Mouse (Mus musculus): ENCODE results near the gene Slc43a2.

The Slc43a2 gene

DNA sequence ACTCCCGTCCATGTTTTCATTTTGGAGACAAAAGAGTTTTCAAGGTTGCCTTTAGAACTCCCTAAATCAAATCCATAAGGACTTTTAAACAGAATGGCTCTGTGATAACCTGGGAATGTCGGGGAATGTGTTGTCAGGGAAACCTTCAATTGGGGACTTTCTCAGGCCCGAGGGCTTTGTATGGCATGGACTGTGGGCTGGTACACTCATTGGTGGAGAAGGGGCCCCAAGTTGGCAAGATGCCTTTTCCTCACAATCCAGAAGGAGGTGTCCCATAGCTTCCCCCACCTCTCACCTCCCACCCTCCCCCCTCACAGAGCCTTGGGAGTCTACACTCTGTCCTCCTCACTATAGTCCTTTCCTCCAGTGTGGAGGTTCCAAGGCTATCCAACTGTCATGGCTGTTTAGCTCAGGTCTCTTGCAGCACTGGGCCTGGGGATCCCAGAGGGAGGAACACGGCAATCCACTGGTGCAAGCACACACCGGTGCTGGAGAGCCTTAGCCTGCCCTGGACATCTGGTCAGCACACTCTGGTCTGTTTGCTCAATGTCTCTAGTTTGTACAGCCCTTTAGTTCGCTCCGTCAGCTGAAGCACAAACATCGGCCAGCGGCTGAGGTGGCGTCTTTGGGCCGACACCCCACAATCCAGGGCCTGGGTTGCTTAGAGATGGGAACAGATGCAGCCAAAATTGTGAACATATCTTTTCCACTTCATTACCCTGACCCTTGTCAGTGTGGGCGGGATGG, 18.9 kb downstream of the Slc43a2 start:
- CTCF ChIA-PET, result interaction anchor here (0.6 kb wide), 1 partner anchor 391 kb away, joined by 4 read pairs; no protein-coding TSS in a partner anchor

DNA sequence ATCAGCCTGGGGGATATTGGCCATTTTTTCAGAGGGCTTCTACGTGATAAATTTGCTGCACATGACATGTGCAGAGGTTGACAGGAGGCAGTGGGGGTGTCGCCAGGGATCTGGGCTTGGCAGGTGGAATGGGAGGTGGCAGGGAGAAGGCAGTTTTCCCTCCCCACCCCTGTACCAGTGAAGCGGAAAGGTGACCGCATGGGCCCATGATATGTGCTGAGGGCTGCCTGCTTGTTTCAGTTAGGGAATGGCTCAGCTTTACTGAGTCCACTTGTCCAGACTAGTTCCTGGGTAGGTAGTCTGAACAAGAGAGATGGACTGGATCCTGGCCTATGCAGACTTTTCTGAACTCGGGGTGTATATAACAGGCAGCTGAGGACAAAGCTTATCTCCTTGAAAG, 19.8 kb downstream of the Slc43a2 start:
- CTCF ChIA-PET, result no interaction called here

DNA sequence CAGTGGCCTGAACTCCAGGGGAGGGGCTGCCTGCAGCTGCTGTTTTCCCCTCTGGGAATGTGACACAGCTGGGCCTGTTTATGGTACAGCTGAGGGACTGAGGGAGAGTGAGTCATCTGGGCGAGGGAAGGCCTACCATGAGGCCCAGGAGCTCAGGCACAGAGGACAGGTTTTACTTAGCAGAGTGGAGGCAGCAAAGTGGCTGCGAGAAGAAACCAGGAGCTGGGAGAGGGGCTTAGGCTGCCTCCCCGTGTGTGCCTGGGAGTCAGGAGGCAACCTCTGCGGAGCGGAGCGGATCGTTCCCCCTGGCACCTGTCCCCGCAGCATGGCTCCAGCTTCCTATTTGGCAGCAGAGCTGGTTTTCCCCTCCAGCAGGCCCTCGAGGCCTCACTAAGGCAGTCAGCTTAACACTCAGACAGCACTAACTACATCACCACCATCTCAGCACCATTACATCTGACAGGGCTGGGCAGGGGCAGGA, 20.5 kb downstream of the Slc43a2 start:
- CTCF ChIA-PET, result no interaction called here

DNA sequence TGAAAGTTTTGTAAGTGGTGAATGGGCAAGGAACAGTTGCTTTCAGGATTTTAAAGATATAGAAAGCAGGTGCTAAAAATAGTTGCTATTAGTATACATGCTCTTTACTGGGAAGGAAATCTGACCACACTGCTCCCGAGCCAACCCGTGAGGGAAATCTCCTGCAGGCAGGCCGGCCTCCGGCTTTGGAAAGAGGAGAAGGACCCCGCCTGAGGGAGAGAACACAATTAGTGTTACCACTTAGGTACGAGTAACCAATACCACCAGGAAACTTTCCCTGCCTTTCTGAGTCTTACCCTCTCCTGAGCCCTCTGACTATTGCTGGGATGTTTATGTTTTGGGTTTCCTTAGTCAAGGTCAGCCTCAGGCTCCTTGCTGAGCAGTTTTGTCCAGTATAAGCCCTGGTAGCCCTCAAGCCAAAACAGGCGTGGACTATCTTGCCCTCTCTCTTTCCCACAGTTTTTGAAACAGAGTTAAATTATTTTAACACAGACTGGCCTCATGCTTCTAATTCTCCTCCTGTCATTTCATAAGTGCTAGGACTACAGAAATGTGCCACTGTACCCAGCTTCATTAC, 21.5 kb downstream of the Slc43a2 start:
- CTCF ChIA-PET, result no interaction called here

DNA sequence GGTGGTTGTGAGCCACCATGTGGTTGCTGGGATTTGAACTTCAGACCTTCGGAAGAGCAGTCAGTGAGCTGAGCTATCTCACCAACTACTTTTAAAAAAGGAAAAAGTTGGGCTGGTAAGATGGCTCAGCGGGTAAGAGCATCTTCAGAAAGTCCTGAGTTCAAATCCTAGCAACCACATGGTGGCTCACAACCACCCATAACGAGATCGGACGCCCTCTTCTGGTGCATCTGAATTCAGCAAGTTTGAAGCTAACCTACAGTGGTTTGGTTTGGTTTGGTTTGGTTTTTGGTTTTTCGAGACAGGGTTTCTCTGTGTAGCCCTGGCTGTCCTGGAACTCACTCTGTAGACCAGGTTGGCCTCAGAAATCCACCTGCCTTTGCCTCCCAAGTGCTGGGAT, 24.5 kb downstream of the Slc43a2 start:
- CTCF ChIA-PET, result interaction anchor here (0.5 kb wide), 1 partner anchor 67 kb away, joined by 4 read pairs; no protein-coding TSS in a partner anchor

DNA sequence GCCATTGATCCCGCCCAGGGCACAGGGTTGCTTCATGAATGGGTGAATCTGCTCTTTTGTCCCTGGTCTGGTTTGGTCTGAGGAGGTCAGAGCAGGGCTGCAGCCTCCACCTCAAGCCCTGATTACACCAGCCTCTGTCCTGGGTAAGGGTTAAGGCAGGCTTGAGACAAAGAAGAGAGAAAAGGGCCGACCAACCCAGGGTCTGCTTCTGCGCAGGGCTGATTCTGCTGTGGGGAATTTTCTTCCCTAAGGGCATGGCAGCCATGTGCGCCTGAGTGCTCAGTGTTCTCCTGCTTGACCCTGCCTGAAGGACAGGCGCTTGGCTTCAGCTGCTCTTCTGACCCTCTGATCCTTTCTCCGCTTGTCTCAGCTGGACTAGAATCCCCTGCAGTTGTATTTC, 25.6 kb downstream of the Slc43a2 start:
- CTCF ChIA-PET, result no interaction called here

DNA sequence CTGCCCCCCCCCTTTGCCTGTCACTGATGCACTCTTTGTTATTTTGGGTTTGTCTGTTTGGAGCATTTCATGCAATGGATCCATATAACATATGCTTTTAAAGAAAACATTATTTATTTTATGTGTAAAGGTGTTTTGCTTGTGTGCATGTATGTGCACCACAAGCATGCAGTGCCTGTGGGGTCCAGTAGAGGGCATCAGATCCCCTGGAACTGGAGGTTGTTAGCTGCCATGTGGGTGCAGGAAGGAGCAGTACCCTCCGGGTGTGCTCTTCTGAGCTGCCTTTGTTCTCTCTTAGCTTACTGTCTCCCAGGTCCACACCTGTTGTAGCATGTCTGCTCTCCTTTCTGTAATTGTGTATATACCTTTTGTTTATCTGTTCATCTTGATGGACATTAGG, 26.6 kb downstream of the Slc43a2 start:
- CTCF ChIA-PET, result interaction anchor here (0.6 kb wide), 1 partner anchor 19 kb away, joined by 3 read pairs; no protein-coding TSS in a partner anchor

DNA sequence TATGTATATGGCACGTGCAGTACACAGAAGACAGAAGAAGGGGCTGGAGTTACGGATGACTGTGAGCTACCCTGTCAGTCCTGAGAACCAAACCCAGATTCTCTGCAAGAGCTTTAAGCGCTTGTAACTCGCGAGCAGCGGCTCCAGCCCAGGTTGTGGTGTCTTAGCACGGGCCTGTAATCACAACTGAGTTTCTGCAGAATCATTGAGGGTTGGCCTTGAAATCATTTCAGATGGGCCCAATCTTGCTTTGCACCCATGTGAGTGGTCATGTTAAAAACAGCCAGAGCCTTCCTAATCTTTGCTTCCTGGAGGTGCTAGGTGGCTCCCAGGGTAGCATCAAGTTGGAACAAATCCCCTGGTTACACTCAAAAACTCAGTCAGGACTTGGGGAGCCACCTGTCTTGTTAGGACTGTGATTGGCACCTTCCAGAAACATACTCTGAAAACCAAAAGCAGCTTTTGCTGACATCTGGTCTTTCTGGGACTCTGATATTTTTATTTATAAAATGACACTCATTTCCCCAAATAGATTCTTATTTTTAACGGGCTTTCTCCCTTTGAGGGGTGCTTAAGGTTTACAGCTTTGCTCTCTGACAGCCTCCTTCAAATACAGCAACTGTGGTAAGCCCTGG, 28.5 kb downstream of the Slc43a2 start:
- CTCF ChIA-PET, result interaction anchor here (1.0 to 1.4 kb wide), 2 partner anchors 12 to 25 kb away, joined by 4 to 16 read pairs; no protein-coding TSS in a partner anchor

DNA sequence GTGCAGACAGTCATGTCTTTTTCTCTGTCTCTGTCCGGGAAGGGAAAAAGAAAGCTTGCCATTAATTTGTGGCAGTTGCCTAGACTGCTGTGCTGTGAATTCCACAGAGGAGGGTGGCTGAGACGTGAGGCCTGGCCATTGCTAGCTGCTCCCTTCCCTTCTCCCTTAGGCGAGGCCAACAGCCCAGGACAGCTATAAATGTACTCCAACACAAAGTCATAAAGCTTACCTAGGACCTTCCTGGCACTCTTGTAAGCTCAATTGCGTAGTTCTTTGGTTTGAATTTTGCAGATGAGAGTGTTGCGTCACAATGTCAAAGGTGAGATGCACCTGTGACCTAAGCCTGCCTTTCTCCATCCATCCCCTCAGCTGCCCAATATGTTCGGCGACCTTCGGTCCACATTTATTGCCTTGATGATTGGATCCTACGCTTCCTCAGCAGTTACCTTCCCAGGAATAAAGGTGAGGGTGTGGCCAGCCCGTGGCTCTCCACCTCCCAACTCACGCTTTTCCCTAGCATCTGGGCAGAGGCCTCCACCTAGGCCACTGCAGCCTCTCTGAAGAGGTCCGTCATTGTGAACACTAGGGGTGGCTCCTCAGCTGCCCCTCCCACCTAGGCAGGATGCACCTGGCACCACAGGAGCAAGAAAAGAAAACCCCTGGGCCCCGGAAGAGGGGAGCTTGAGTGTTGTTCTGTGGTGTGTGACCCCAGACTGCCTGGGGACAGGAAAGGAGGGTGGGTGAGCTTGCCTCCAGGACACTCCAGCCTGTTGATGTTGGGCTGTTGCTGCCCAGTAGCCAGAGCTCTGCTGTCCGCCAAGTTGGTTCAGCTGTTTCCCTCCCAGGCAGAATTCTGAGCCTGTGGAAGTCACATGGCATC, 29.3 kb downstream of the Slc43a2 start:
- CTCF ChIA-PET, result interaction anchor here (1.0 kb wide), 1 partner anchor 11 kb away, joined by 16 read pairs; no protein-coding TSS in a partner anchor

DNA sequence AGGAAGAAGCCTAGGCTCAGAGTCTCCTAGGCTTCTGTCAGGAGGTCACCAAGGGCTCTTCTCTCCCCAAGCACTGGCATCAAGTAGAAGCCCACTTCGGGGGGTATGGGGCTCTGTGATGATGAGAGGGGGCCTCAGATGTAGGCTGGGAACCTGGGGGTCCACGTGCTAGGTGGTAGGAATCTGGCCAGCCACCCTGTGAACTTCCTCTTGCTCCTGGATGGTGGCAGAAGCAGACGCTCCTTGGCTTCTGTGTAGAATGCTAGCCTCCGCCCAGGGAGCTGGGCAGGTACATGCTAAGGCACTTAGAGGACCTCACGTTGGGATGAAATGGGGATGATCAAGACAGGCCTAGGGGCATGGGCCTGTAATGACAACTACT, 29.9 kb downstream of the Slc43a2 start:
- CTCF ChIA-PET, result interaction anchor here (0.7 to 1.0 kb wide), 2 partner anchors 11 to 220 kb away, joined by 3 to 16 read pairs; no protein-coding TSS in a partner anchor

DNA sequence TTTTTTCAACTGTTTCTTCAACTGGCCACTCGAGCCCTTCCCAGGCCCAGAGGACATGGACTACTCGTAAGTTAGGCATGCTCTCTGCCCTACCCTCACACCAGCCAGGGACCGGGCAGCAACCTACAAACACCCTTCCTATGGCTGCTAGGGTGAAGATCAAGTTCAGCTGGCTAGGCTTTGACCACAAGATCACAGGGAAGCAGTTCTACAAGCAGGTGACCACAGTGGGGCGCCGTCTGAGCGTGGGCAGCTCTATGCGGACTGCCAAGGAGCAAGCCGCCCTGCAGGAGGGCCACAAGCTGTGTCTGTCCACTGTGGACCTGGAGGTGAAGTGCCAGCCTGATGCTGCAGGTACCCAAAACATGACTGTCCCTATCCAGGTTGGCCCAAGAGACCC, 31.3 kb downstream of the Slc43a2 start:
- CTCF ChIA-PET, result interaction anchor here (0.8 kb wide), 1 partner anchor 92 kb away, joined by 3 read pairs; no protein-coding TSS in a partner anchor

DNA sequence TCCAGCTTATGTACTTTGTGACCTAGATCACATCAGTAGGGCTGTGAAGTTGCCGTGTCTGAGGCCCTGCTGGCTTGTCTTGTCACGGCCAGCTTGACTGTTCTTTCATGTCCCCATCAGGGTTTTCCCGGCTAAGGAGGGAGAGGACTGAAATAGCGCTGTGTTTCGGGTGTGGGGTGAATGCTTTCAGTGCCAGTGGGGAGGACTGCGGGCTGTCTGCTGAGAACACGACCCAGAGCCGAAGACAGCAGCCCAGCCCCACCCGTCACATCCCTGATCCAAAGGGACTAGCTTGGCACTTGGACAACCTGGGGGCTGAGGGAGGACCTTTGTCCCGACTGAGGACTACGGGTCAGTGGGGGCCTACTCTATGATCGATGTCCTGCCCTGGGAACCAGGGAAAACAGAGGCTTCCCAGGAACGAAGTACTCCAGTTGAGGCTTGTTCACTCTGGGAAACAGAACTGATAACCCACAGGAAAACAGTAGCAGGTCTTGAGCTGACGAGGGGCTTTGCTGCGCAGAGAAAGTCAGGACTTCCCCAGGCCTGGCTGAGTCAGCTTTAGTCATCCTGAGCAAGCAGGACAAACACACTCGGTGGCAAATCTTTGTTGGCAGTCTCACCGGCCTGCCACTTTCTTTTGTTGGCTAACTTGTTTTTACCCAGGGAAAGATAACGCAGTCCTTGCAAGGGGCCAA, 32.5 kb downstream of the Slc43a2 start:
- CTCF ChIA-PET, result interaction anchor here (1.6 kb wide), 1 partner anchor 11 kb away, joined by 4 read pairs; no protein-coding TSS in a partner anchor

DNA sequence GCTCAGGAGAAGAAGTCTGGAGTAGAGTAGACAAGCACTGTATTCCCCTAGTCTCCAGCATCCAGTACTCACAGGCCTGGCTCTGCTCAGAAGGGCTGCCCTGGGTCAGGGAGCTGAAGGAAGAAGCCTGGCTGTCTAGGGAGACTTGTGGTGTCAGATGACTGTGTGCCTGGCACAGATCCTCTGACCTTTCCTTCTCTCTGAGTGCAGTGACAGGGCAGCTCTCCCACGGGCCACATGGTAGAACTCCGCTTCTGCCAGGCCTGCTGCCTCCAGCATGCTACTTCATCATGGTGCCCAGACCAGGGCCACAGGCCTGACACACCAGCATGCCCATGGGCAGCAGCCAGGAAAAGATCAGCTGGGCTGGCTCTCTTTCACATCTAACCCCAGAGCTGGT, 34.4 kb downstream of the Slc43a2 start:
- CTCF ChIA-PET, result interaction anchor here (0.6 kb wide), 1 partner anchor 599 kb away, joined by 6 read pairs; no protein-coding TSS in a partner anchor

DNA sequence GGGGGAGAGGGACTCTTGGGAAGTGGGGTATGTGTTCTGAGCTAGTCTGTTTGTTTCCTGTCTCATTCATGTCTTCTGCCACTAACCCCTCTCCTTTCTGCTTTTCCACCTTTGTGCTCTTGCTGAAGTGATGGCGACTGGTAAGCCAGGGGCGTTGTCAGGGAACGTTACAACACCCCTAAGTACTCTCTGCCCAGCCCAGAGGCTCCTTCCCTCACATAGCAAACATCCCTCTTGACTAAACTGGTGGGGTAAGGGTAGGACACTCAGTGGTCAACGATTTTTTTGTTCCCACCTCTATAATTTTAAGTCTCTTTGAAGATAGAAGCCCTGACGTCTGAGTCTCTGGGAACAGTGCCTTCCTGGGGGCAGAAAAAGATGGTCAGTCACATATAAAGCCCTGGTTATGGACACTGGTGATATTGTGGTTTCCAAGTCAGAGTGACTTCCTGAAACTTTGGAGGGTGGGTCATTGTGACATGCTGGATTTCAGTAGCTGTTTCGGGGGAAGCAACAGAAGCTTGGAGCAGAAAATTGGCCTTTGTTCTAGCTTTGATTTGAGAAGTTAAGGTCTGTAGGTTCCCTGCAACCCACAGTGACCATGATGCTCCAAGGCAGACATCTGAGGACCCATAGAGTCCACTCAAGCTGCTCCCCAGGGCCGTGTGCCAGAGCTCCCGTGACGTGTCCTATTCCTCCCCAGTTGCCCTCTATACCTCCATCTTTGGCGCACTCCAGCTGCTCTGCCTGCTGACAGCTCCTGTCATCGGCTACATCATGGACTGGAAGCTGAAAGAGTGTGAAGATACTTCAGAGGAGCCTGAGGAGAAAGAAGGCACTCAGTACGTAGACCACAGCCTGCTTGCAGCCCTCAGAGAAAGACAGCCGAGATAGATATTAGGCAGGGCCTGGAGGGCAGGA, 35.0 kb downstream of the Slc43a2 start:
- CTCF ChIA-PET, result no interaction called here

DNA sequence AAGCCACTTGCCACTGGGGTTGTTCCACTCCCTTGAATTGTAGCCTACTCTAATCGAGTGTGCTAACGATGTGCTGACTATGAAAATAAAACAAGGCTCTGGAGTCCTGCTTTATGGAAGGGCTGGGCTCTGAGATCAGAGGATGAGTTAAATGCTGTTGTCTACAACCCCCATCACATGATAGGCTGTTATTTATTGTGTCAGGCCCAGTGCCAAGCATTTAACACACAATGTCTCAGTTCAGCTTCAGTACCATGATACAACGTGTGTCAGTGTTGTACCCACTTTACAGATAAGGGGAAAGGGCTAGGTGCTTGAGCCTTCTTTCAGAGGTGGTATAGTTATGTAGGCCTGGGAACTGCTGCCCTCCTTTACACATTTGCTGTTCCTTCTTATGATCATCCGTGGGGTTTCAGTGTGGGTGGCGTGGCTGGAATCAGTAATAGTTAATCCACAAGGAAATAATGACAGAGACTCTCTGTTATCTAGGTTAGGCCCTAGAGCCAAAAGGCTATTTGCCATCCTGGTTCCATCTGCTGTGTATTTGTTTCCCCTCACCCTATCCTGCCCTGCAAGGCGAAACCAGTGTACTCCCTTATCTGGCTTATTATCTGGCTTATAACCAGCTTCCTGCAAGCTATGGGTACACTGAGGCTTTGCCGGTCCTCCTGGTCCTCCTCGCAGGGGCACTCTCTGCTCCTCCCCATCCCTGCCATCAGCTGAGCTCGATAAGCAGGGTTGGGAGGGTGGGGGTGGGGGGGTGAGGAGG, 36.0 kb downstream of the Slc43a2 start:
- CTCF ChIA-PET, result no interaction called here

DNA sequence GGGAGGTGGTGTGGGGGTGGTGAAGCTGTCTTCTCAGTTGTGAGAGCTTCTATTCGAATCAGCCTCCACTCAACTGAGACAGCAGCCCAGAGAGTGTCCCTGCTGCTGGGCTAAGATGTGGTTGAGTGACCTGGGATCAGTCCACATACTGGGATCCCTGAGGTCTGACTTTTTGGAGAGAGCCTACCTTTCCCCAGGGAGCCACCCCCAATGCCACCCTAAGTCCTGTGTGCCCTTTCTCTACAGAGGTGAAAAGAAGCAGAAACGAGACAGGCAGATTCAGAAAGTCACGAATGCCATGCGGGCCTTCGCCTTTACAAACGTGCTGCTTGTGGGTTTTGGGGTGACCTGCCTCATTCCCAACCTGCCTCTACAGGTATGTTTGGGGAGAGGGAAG, 36.6 kb downstream of the Slc43a2 start:
- CTCF ChIA-PET, result no interaction called here

DNA sequence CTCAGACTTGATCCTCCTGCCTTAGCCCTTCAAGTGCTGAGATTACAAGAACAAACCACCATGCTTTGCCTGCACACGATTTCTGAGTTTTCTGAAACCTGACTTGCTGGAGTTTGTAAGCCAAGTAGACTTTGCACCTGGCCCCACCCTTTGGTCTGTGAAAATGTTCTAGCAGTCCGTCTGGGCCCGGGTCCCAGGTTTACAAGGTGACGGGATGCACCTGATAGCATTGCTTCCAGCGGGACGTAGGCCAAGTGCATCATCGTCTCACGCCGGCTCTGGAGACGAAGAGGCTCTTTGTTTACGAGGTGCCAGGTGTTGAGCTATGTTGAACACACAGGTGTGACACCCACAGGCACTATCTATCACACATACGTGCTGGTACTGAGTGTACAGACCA, 37.5 kb downstream of the Slc43a2 start:
- CTCF ChIA-PET, result no interaction called here

DNA sequence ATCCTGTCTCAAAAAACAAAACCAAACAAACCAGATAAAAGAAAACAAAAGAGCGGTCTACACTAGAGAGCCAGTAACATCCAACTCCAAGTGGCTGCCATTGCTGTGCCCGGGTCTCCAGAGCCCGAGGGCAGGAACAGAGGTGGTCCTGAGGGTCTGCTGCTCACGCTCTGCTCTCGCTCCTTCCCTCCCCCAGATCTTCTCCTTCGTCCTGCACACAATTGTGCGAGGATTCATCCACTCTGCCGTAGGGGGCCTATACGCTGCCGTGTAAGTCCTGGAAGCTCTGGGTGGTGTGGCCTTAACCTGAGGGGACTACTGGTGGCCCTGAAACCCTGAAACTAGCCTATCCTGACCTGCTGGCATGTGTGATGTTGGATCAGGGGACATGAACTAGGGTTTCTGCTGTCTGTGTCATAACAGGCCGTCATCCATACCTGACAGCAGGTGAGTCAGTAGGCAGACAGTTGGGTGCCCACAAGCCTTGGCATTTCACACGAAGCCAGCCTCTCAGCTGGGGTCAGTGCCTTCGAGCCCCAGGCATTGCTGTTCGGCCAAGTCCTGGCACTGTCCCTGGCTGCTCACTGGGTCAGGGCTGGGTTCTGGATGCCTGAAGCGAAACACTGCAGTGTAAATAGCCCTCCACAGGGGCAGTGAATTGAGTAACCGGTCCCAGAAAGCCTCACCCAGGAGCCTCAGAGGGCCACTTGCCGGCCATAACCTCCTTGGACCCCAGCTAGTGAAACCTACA, 39.1 kb downstream of the Slc43a2 start:
- CTCF ChIA-PET, result no interaction called here
